Mouse (Mus musculus): ENCODE measurements around the gene Foxj2. TPM values are rescaled to one million over a fixed set of nuclear protein-coding genes. Genes with fewer than 3 reads are reported as not detected.

Foxj2 gene
- polyA plus RNA-seq, 1 experiment from 2014 or later: 1.5 TPM

- H3K4me1 ChIP-seq (ENCODE audit: control insufficient read depth, low read depth, low read length): peaks cover 21% of the 10 kb centered on the region
- H3K4me3 ChIP-seq (ENCODE audit: low read depth, low read length): peak overlapping the region; percentile 76
- H3K36me3 ChIP-seq (ENCODE audit: control insufficient read depth, insufficient read depth): no peaks in the 10 kb centered on the region
- WGBS (ENCODE audit: insufficient replicate concordance): under 1% methylated on average over 38 of the region's 38 CpGs
- ATAC-seq (ENCODE audit: low read depth): peak; percentile 90
- H3K4me2 ChIP-seq (ENCODE audit: low read depth, low read length): peak overlapping the region; percentile 77
- H3K9ac ChIP-seq (ENCODE audit: low read depth, low read length): peak overlapping the region; percentile 86
- no peaks in the 10 kb centered on the region for H3K9me3 ChIP-seq (replicated peaks; ENCODE audit: control insufficient read depth, low read length)
- peak overlapping the region; percentile 100 for H3K27ac ChIP-seq (ENCODE audit: low read length)
- H3K27me3 ChIP-seq (ENCODE audit: control insufficient read depth, insufficient read depth, low read depth, low read length): no peaks in the 10 kb centered on the region
These were observed 8.4 kb upstream of the Foxj2 start for GRCm38 (mm10) chr6:122811280-122811652.

- Histone ChIP-seq H3K27ac (ENCODE audit: low read length) (peak overlapping the region; percentile 100), H3K4me2 (ENCODE audit: low read depth, low read length) (peak overlapping the region; percentile 77), H3K36me3 (ENCODE audit: control insufficient read depth, insufficient read depth) (no peaks in the 10 kb centered on the region), H3K4me3 (ENCODE audit: low read depth, low read length) (peak overlapping the region; percentile 76), H3K9ac (ENCODE audit: low read depth, low read length) (peak overlapping the region; percentile 86), H3K4me1 (ENCODE audit: control insufficient read depth, low read depth, low read length) (peaks cover 21% of the 10 kb centered on the region), H3K9me3 (replicated peaks; ENCODE audit: control insufficient read depth, low read length) (no peaks in the 10 kb centered on the region), H3K27me3 (ENCODE audit: control insufficient read depth, insufficient read depth, low read depth, low read length) (no peaks in the 10 kb centered on the region)
- ATAC-seq (ENCODE audit: low read depth): peak; percentile 25
- WGBS (ENCODE audit: insufficient replicate concordance): 28% methylated on average over 16 of the region's 16 CpGs
These were observed 7.7 kb upstream of the Foxj2 start for GRCm38 (mm10) chr6:122811771-122812600.

GRCm38 (mm10) chr6:122812716-122813115, 7.0 kb upstream of the Foxj2 start:
- Histone ChIP-seq H3K4me2 (ENCODE audit: low read depth, low read length) (no peak overlapping the region), H3K36me3 (ENCODE audit: control insufficient read depth, insufficient read depth) (no peaks in the 10 kb centered on the region), H3K9ac (ENCODE audit: low read depth, low read length) (no peak overlapping the region), H3K4me1 (ENCODE audit: control insufficient read depth, low read depth, low read length) (peaks cover 21% of the 10 kb centered on the region), H3K27me3 (ENCODE audit: control insufficient read depth, insufficient read depth, low read depth, low read length) (no peaks in the 10 kb centered on the region), H3K27ac (ENCODE audit: low read length) (no peak overlapping the region), H3K4me3 (ENCODE audit: low read depth, low read length) (no peak overlapping the region), H3K9me3 (replicated peaks; ENCODE audit: control insufficient read depth, low read length) (no peaks in the 10 kb centered on the region)
- WGBS (ENCODE audit: insufficient replicate concordance): 78% methylated on average over 4 of the region's 4 CpGs
- no peak for ATAC-seq (ENCODE audit: low read depth)

GRCm38 (mm10) chr6:122813640-122814039, 6.1 kb upstream of the Foxj2 start:
- no peaks in the 10 kb centered on the region for H3K36me3 ChIP-seq (ENCODE audit: control insufficient read depth, insufficient read depth)
- no peaks in the 10 kb centered on the region for H3K27me3 ChIP-seq (ENCODE audit: control insufficient read depth, insufficient read depth, low read depth, low read length)
- no peak overlapping the region for H3K4me2 ChIP-seq (ENCODE audit: low read depth, low read length)
- H3K27ac ChIP-seq (ENCODE audit: low read length): no peak overlapping the region
- peaks cover 24% of the 10 kb centered on the region for H3K4me1 ChIP-seq (ENCODE audit: control insufficient read depth, low read depth, low read length)
- ATAC-seq (ENCODE audit: low read depth): no peak
- no peak overlapping the region for H3K4me3 ChIP-seq (ENCODE audit: low read depth, low read length)
- no peaks in the 10 kb centered on the region for H3K9me3 ChIP-seq (replicated peaks; ENCODE audit: control insufficient read depth, low read length)
- 74% methylated on average over 4 of the region's 4 CpGs for WGBS (ENCODE audit: insufficient replicate concordance)
- no peak overlapping the region for H3K9ac ChIP-seq (ENCODE audit: low read depth, low read length)

GRCm38 (mm10) chr6:122820071-122820798, 521 bp downstream of the Foxj2 start:
- peak overlapping the region; percentile 63 for H3K27ac ChIP-seq (ENCODE audit: low read length)
- 1% methylated on average over 38 of the region's 38 CpGs for WGBS (ENCODE audit: insufficient replicate concordance)
- H3K4me2 ChIP-seq (ENCODE audit: low read depth, low read length): peak overlapping the region; percentile 98
- peaks cover 7% of the 10 kb centered on the region; the same call in 1 of the 2 replicates for H3K27me3 ChIP-seq (ENCODE audit: control insufficient read depth, insufficient read depth, low read depth, low read length)
- ATAC-seq (ENCODE audit: low read depth): peak; percentile 52
- H3K4me1 ChIP-seq (ENCODE audit: control insufficient read depth, low read depth, low read length): peaks cover 31% of the 10 kb centered on the region
- H3K9me3 ChIP-seq (replicated peaks; ENCODE audit: control insufficient read depth, low read length): no peaks in the 10 kb centered on the region
- no peaks in the 10 kb centered on the region for H3K36me3 ChIP-seq (ENCODE audit: control insufficient read depth, insufficient read depth)
- peak overlapping the region; percentile 95 for H3K9ac ChIP-seq (ENCODE audit: low read depth, low read length)
- peak overlapping the region; percentile 78 for H3K4me3 ChIP-seq (ENCODE audit: low read depth, low read length)

- peaks cover 38% of the 10 kb centered on the region for H3K4me1 ChIP-seq (ENCODE audit: control insufficient read depth, low read depth, low read length)
- H3K36me3 ChIP-seq (ENCODE audit: control insufficient read depth, insufficient read depth): no peaks in the 10 kb centered on the region
- no peak for ATAC-seq (ENCODE audit: low read depth)
- peak overlapping the region; percentile 98 for H3K4me2 ChIP-seq (ENCODE audit: low read depth, low read length)
- H3K9me3 ChIP-seq (replicated peaks; ENCODE audit: control insufficient read depth, low read length): no peaks in the 10 kb centered on the region
- peak overlapping the region; percentile 95 for H3K9ac ChIP-seq (ENCODE audit: low read depth, low read length)
- peak overlapping the region; percentile 78 for H3K4me3 ChIP-seq (ENCODE audit: low read depth, low read length)
- H3K27me3 ChIP-seq (ENCODE audit: control insufficient read depth, insufficient read depth, low read depth, low read length): peaks cover 7% of the 10 kb centered on the region; the same call in 1 of the 2 replicates
- H3K27ac ChIP-seq (ENCODE audit: low read length): no peak overlapping the region
- WGBS (ENCODE audit: insufficient replicate concordance): 36% methylated on average over 15 of the region's 15 CpGs
These were observed 1.3 kb downstream of the Foxj2 start for GRCm38 (mm10) chr6:122820799-122821650.

- peaks cover 46% of the 10 kb centered on the region for H3K4me1 ChIP-seq (ENCODE audit: control insufficient read depth, low read depth, low read length)
These were observed 2.1 kb downstream of the Foxj2 start for GRCm38 (mm10) chr6:122821822-122822221.

GRCm38 (mm10) chr6:122824086-122824485, 4.4 kb downstream of the Foxj2 start:
- ATAC-seq (ENCODE audit: low read depth): no peak
- Histone ChIP-seq H3K36me3 (ENCODE audit: control insufficient read depth, insufficient read depth) (no peaks in the 10 kb centered on the region), H3K27ac (ENCODE audit: low read length) (no peak overlapping the region), H3K4me3 (ENCODE audit: low read depth, low read length) (no peak overlapping the region), H3K4me2 (ENCODE audit: low read depth, low read length) (no peak overlapping the region), H3K4me1 (ENCODE audit: control insufficient read depth, low read depth, low read length) (peaks cover 47% of the 10 kb centered on the region), H3K27me3 (ENCODE audit: control insufficient read depth, insufficient read depth, low read depth, low read length) (peaks cover 7% of the 10 kb centered on the region; the same call in 1 of the 2 replicates), H3K9ac (ENCODE audit: low read depth, low read length) (no peak overlapping the region), H3K9me3 (replicated peaks; ENCODE audit: control insufficient read depth, low read length) (no peaks in the 10 kb centered on the region)
- 73% methylated on average over 10 of the region's 10 CpGs for WGBS (ENCODE audit: insufficient replicate concordance)

More at GRCm38 (mm10) chr6:122821822-122822221, 2.1 kb downstream of the Foxj2 start:
- no peak overlapping the region for H3K4me2 ChIP-seq (ENCODE audit: low read depth, low read length)
- ATAC-seq (ENCODE audit: low read depth): no peak
- no peak overlapping the region for H3K4me3 ChIP-seq (ENCODE audit: low read depth, low read length)
- 44% methylated on average over 9 of the region's 9 CpGs for WGBS (ENCODE audit: insufficient replicate concordance)
- no peaks in the 10 kb centered on the region for H3K9me3 ChIP-seq (replicated peaks; ENCODE audit: control insufficient read depth, low read length)
- peaks cover 7% of the 10 kb centered on the region; the same call in 1 of the 2 replicates for H3K27me3 ChIP-seq (ENCODE audit: control insufficient read depth, insufficient read depth, low read depth, low read length)
- H3K27ac ChIP-seq (ENCODE audit: low read length): no peak overlapping the region
- no peaks in the 10 kb centered on the region for H3K36me3 ChIP-seq (ENCODE audit: control insufficient read depth, insufficient read depth)
- H3K9ac ChIP-seq (ENCODE audit: low read depth, low read length): no peak overlapping the region
